Mouse (Mus musculus): ENCODE data around the gene 4921511M17Rik. TPM values are rescaled to one million over a fixed set of nuclear protein-coding genes. Genes with fewer than 3 reads are reported as not detected.

Gene 4921511M17Rik
- not detected for polyA plus RNA-seq (2014; fragmentation: Illumina TruSeq; extraction: RNeasy Lipid Tissue Mini Kit (QIAGEN cat#74804); ENCODE audit: low read depth, low replicate concordance)

GRCm38 (mm10) chrX:154033727-154034126 is at the start of gene 4921511M17Rik:
4921511M17Rik (minus strand) TSS chrX:154033827.

DNA sequence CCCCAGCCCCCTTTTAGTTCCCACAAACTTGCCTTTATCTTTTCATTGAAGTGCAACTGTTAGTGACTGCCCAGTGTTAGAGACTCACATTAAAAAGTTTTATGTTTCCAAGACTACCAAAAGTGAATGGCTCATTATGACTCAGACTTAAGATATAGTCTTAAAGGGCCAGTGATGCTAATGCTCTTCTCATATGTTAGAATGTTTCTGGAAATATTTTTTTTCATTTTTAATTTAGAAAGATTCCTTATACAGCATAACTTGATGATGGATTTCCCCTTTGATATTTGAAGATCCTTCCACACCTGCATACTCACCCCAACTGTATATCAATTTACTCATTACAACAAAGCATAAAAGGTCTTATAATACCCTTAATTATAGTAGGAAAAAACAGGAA is 21.3 kb upstream of the 4921511M17Rik start, which contains the start of gene Gm10057:
TSS of gene Gm10057 (minus strand) at position 101 of the 400 bp plus-strand sequence.

GRCm38 (mm10) chrX:154012540-154012939 is 21.1 kb downstream of the 4921511M17Rik start, which contains the start of gene Samt1:
Samt1 (minus strand) TSS chrX:154012640.

Other genes starting within 250 kb of the 4921511M17Rik start
- 0.29 TPM for gene Spin2c, start 201.6 kb downstream of the 4921511M17Rik start, polyA plus RNA-seq (2014; fragmentation: Illumina TruSeq; extraction: RNeasy Lipid Tissue Mini Kit (QIAGEN cat#74804); ENCODE audit: low read depth, low replicate concordance)
- not detected for gene Samt1, start 21.2 kb downstream of the 4921511M17Rik start, polyA plus RNA-seq (2014; fragmentation: Illumina TruSeq; extraction: RNeasy Lipid Tissue Mini Kit (QIAGEN cat#74804); ENCODE audit: low read depth, low replicate concordance)
- gene Gm10057, start 21.2 kb upstream of the 4921511M17Rik start, polyA plus RNA-seq (2014; fragmentation: Illumina TruSeq; extraction: RNeasy Lipid Tissue Mini Kit (QIAGEN cat#74804); ENCODE audit: low read depth, low replicate concordance), result not detected
- not detected for gene Gm15140, start 86.9 kb upstream of the 4921511M17Rik start, polyA plus RNA-seq (2014; fragmentation: Illumina TruSeq; extraction: RNeasy Lipid Tissue Mini Kit (QIAGEN cat#74804); ENCODE audit: low read depth, low replicate concordance)

Data from liver, adult 10 weeks (tissue).